ENCODE assay signal across 8 mouse cellular contexts in genomic region chr15:60823870-60824709, GRCm38 (mm10). TPM values are rescaled to one million over a fixed set of nuclear protein-coding genes. Genes with fewer than 3 reads are reported as not detected.
A peak's percentile ranks its signal among the peaks of the same experiment; 100 is the strongest.
DNase-seq lines count a peak whose midpoint lies in the region; ATAC-seq and TF ChIP-seq lines count a peak whose summit lies in the region.

No protein-coding gene starts in this region.

- peak overlapping the region; percentile 31; the same call in 1 of the 2 replicates for H3K27ac ChIP-seq in forebrain, embryonic 13.5 days
- peak overlapping the region; percentile 73 for H3K27ac ChIP-seq in hindbrain, embryonic 12.5 days
- H3K27ac ChIP-seq in limb, embryonic 10.5 days: peak overlapping the region; percentile 87

- peaks cover 23% of the 10 kb centered on the region for H3K4me1 ChIP-seq in E14TG2a.4 (replicated peaks; ENCODE audit: low read depth, low read length)
- peaks cover 25% of the 10 kb centered on the region for H3K4me1 ChIP-seq in forebrain, embryonic 13.5 days
- peaks cover 19% of the 10 kb centered on the region for H3K4me1 ChIP-seq in hindbrain, embryonic 12.5 days
- peaks cover 52% of the 10 kb centered on the region for H3K4me1 ChIP-seq in limb, embryonic 10.5 days

- no peak for TF ChIP-seq CTCF in E14TG2a.4 (conservative IDR thresholded peaks at IDR 0.05; ENCODE audit: low read length)

- H3K36me3 ChIP-seq in E14TG2a.4 (ENCODE audit: insufficient read depth, low read length): no peaks in the 10 kb centered on the region
- no peaks in the 10 kb centered on the region for H3K36me3 ChIP-seq in forebrain, embryonic 13.5 days (ENCODE audit: poor library complexity, severe bottlenecking)
- no peaks in the 10 kb centered on the region for H3K36me3 ChIP-seq in hindbrain, embryonic 12.5 days
- H3K36me3 ChIP-seq in limb, embryonic 10.5 days: no peaks in the 10 kb centered on the region

- peak; percentile 43 for ATAC-seq in forebrain, embryonic 13.5 days
- ATAC-seq in hindbrain, embryonic 12.5 days (ENCODE audit: low FRiP score): peak; percentile 47
- peak; percentile 15 for ATAC-seq in megakaryocyte progenitor cell, adult 5-6 weeks (replicated peaks; ENCODE audit: poor library complexity)

- peak; percentile 34 for DNase-seq in adrenal gland, postnatal 25 days
- peak; percentile 48 for DNase-seq in limb, embryonic 10.5 days (ENCODE audit: low spot score)
- peak; percentile 26 to 43 for DNase-seq in spleen, postnatal 10 days (ENCODE audit: low spot score in 2 of 2)
- no peak for DNase-seq in left cerebral cortex, adult 18-20 months (ENCODE audit: low spot score in 2 of 2)

- H3K9ac ChIP-seq in forebrain, embryonic 13.5 days: peak overlapping the region; percentile 74
- peak overlapping the region; percentile 70 for H3K9ac ChIP-seq in hindbrain, embryonic 12.5 days

- H3K4me3 ChIP-seq in E14TG2a.4 (replicated peaks; ENCODE audit: low read length): peak overlapping the region; percentile 87
- H3K4me3 ChIP-seq in forebrain, embryonic 13.5 days: peak overlapping the region; percentile 66
- peak overlapping the region; percentile 62 for H3K4me3 ChIP-seq in hindbrain, embryonic 12.5 days
- peak overlapping the region; percentile 79 for H3K4me3 ChIP-seq in limb, embryonic 10.5 days

- H3K27me3 ChIP-seq in E14TG2a.4 (ENCODE audit: insufficient read depth, low read length): peaks cover 57% of the 10 kb centered on the region
- peaks cover 9% of the 10 kb centered on the region; the same call in 1 of the 2 replicates for H3K27me3 ChIP-seq in forebrain, embryonic 13.5 days
- 0 out of 2 replicates have a peak, but pooled peaks cover 7% of the 10 kb centered on the region for H3K27me3 ChIP-seq in hindbrain, embryonic 12.5 days
- H3K27me3 ChIP-seq in limb, embryonic 10.5 days (ENCODE audit: low read depth, poor library complexity, severe bottlenecking): no peaks in the 10 kb centered on the region

- H3K4me2 ChIP-seq in forebrain, embryonic 13.5 days: peak overlapping the region; percentile 100
- H3K4me2 ChIP-seq in hindbrain, embryonic 12.5 days (replicated peaks): peak overlapping the region; percentile 100

- peaks cover 26% of the 10 kb centered on the region for H3K9me3 ChIP-seq in E14TG2a.4 (ENCODE audit: low read length)
- H3K9me3 ChIP-seq in forebrain, embryonic 13.5 days (replicated peaks): no peaks in the 10 kb centered on the region
- no peaks in the 10 kb centered on the region for H3K9me3 ChIP-seq in hindbrain, embryonic 12.5 days (replicated peaks)
- H3K9me3 ChIP-seq in limb, embryonic 10.5 days (replicated peaks): no peaks in the 10 kb centered on the region

- under 1% methylated on average over 45 of the region's 45 CpGs for WGBS in forebrain, embryonic 13.5 days
- under 1% methylated on average over 45 of the region's 45 CpGs for WGBS in hindbrain, embryonic 12.5 days
- under 1% methylated on average over 45 of the region's 45 CpGs for WGBS in limb, embryonic 10.5 days

RNA-seq across cellular contexts. Expression of gene Fam84b, which starts 29.5 kb away (rescaled TPM):
- 17.2 and 17.6 TPM in 2 replicates for total RNA-seq in adrenal gland, postnatal 25 days (2021)
- polyA plus RNA-seq in forebrain, embryonic 13.5 days (2015; fragmentation: Nextera tagmentation; extraction: Ambion mirVana): 8.0 and 10.6 TPM in 2 replicates
- polyA plus RNA-seq in hindbrain, embryonic 12.5 days (2016; fragmentation: Nextera tagmentation; extraction: Ambion mirVana): 15.0 and 15.9 TPM in 2 replicates
- 7.4 and 7.5 TPM in 2 replicates for polyA plus RNA-seq in limb, embryonic 10.5 days (2016; fragmentation: Nextera tagmentation; extraction: Ambion mirVana)
- total RNA-seq in megakaryocyte progenitor cell, adult 5-6 weeks (2015): 7.3 and 10.3 TPM in 2 replicates
- 7.5 and 9.2 TPM in 2 replicates for total RNA-seq in megakaryocyte progenitor cell, adult 5-6 weeks (2017)
- total RNA-seq in left cerebral cortex, adult 18-20 months (2021): 1 to 10 TPM; 5.4 to 5.8 TPM

Comparison
In these comparisons a context has a peak if more than half of its experiments do, and no peak if none do; other contexts are left out.
1. DNase-seq: peak in adrenal gland, postnatal 25 days (single experiment), limb, embryonic 10.5 days (single experiment) and spleen, postnatal 10 days (2 of 2); none in left cerebral cortex, adult 18-20 months (0 of 2).
2. H3K27ac ChIP-seq: peak in every context shown above with its lines; median percentile 87 in limb, embryonic 10.5 days; 73 in hindbrain, embryonic 12.5 days; 31 in forebrain, embryonic 13.5 days.
3. Peak in every context shown above with its lines, with median percentiles within 50 percentile points of each other: H3K4me3 ChIP-seq and ATAC-seq.